Mouse (Mus musculus) yolk sac, embryonic 10.5 days (tissue): Measurements from ENCODE around the gene Map7.

Experiments
- DNase-seq: peaks from one replicate; pipeline ENCODE4 v3.0.0-alpha.2; 2017; ENCODE audit warnings: low spot score

Gene Map7

DNA sequence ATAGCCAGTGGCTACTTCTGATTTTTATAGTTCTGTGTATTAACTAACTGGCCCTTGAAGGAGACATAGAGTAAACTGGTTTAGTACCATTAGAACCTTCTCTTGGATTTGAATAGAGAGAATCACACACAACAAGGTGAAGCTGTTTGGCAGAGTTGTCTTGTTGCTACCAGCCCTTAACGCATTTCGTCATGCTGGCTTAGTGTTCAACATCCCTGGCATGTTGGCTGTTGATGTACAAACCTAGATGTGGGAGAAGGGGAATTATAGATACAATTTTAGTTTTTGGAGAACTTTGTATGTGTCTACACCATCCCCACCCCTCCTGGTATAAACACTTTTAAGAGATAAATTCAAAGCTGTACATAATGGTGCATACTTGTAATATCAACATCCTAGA, 37.5 kb downstream of the Map7 start:
- DNase-seq = no peak

DNA sequence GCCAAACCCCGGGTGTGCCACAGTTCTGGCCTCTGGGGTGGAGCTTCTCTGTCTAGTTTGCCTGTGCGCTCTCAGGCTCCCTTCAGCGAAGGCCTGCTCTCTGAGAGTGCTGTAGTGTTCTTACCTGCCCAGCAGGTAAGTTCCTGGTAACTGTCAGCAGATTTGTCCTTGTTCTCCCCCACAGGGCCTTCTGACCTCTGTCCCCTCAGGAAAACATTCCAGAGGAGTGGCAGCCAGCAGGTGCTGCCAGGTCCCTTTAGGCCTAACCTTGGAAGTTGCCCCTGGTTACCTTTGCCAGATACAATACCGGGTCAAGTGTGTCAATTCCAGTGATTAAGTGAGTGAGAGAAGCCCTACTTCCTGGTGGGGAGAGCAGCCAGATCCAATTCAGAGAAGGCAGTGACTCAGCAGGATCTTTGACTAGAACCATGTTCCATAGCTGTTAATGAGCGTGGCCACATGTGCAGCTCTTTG, 38.6 kb downstream of the Map7 start:
- DNase-seq = peak; percentile 77

DNA sequence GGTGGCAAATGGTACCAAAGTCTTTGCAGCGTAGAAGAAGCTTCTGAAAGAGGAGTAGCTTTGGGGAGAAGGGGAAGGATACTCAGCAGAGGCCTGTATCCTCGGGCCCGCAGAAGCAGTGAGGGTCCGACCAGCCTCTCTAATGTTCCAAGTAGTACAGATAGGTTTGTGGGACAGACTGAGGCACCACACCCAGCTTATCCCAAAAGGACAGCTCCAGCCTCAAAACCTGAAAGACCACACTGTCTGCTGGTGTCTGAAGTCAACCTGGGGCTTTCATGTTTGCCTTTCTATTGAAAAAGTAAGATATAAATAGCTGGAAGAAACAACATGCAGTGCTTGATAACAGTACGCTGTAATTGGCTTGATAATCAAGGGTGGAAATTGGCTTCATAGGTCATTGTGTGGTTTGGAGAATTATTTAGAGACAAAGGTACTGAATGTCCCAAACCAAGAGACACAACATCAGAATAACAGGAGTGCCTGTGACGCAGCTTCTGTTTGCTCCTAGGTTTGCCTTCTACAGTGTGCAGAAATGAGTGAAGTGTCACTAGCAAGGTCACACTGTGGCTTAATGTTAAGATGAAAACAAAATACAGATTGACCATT, 42.0 kb downstream of the Map7 start:
- no peak for DNase-seq

DNA sequence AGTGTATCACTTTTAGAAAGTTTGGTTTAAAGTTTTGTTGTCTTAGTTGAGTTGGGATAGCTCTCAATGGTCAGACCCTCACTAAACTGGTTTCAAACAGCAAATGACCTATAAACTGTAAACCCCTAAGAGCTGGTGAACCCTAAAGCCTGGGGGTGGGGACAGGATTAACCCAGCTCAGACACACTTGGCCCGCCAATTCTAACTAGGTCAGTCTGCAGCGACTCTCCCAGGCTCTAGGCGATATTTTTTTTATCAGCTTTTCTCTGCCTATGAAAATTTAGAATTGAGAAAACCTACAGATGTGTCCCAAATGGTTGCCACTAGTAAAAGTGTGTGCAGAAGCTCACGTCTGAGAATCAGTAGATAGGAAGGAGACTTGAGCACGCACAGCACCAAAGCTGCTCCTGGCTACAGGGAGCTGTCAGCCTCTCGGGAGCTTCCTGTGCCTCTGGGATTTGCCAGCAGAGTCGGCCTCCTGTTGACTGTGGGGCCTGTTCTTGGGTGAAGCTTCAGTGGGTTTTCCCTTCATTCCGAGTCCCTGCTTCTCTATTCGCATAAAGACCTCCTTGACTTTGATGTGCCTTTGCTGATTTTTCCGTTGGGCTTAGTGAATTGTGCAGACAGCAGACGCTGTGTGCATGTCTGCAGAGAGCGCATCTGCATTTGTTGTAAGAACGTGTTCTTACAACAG, 46.7 kb downstream of the Map7 start:
- DNase-seq = no peak

DNA sequence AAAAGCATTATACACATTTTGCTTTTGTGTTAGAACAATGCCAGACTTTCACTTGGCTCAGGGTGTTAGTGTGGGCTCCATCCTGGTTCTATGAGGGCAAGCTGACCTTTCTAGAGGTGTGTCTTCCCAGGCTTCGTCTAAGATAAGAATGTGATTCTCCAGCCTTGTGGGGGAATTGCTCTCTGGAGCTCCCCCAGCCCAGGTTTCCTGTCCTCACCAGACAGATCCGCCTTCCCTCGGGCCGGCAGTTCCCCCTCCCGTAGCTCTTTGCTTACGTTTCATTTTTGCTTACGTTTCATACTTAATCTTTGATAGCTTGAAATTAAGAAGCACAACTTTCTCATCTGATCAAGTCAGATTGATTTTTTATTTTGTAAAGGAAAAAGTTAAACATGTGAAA, 48.8 kb downstream of the Map7 start:
- no peak for DNase-seq

GRCm38 (mm10) chr10:20198968-20199737, 50.9 kb downstream of the Map7 start:
- DNase-seq = no peak

- DNase-seq = no peak
Measured at GRCm38 (mm10) chr10:20201236-20201635, 53.0 kb downstream of the Map7 start.

GRCm38 (mm10) chr10:20202171-20202570, 53.9 kb downstream of the Map7 start:
- no peak for DNase-seq

DNA sequence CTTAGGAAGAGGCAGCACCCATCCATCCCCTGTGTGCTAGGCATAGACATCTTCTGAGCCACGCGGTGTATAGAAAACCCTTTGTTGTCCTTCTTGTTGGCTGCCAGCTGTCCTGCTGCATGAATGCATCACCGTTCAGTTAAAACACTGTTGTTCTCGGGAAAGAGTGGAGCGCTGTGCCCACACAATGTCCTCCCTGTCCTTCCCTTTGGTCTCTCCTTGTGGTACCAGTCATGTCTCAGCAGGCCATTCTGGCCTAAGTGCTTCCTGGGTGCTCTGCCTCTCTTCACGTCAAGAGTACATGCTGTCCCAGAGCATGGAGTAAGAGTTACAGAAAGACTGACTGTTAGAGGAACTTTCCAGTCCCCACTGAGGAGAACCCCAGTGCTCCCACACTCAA, 54.5 kb downstream of the Map7 start:
- no peak for DNase-seq

- DNase-seq = no peak
Measured at GRCm38 (mm10) chr10:20203502-20203901, 55.2 kb downstream of the Map7 start.

DNA sequence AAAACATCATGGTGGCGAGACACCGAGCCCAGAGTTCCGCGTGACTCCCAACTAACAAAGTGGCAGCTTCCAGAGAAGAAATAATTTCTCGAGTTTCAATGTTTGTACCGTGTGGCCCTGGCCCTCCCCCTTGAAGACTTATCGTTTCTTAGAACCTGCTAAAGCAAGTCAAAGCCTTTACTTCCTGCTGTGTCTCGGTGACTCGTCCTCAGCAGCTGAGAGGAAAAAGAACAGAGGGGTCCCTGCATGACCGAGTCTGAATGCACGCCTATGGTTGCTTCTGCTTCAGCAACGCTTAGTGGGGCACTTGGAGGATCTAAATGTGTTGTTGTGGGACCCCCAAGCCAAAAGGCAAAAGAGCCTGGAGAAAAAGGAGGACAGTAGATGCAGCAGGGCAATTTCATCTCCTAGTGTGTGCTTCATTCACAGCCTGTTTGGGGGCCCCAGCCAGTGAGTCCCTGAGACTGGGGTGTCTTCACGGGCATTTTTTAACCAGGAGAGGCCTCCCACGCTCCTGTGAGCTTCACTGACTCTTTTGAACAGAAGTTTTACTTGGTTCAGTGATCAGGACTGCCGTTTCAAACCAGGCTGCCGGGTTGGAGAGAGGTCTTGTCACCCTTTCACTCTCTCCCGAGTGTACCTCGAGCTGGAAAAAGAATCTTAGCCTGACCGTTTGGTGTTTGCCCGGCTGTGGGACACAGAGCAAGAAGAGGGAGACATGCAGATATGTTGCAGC, 56.6 kb downstream of the Map7 start:
- DNase-seq = no peak

GRCm38 (mm10) chr10:20206966-20207365, 58.7 kb downstream of the Map7 start:
- DNase-seq = no peak

DNA sequence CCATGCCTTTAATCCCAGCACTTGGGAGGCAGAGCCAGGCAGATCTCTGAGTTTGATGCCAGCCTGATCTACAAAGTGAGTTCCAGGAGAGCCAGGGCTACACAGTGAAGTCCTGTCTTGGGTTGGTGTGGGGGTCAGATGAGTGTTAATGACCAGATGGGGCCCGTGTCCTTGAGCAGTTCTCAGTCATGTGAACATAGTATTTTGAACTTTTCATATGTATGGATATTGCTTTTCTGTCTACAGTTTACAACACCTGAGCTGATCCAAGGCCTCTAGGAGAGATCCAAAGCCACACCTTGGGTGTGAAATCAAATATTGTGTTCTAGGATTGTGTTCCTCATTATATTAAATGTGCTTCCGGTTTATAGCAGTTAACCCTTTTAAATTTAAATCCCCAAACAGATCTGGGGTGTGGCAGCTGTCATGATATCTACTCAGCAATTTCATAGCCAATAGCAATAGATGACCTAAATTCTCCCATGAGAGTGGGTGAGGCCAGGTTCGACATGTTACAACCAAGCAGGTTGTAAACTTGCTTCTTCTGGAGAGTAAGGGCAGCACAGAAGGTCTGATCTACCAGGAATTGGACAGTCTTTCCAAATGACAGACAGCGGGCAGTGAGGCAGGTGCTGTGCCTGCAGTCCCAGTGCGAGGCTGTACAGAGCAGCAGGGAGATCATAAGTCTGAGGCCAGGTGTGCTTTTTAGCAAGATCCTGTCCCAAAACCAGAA, 61.5 kb downstream of the Map7 start:
- no peak for DNase-seq

- no peak for DNase-seq
Measured at GRCm38 (mm10) chr10:20214418-20214817, 66.1 kb downstream of the Map7 start.

DNA sequence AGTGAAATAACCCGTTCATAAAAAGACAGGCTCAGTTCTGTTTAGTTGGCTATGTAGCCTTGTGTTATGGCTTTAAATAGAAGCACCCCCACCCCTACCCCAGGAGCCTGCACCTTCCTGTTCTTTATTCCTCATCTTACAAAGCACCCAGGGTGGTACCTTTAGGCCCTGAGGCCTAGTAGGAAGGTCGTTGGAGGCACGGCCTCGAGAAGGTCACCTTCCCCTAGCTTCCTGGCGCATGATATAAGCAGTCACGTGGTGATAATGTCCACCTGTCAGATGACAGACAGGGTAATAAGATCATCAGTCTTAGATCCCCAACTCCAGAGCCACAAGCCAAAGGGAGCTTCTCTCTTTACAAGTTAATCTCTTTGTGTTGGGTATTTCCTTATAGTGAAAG, 68.7 kb downstream of the Map7 start:
- no peak for DNase-seq

DNA sequence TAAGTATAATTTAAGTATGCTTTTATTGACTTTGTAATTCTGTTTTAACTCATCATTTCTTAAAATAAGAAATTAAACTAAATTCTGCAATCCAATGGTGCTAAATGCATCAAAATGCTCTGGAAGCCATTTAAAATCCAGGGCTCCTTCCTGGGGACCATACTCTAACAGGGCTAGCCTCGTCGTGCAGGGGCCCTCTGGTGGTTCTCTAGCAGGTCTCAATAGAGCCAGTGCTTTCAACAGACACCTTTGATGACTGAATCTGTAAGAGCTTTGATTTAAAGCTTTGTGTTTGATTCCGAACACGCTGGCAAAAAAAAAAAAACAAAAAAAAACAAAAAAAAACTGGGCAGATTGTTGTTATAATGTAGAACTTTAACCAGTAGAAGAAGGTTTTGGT, 70.6 kb downstream of the Map7 start:
- no peak for DNase-seq

DNA sequence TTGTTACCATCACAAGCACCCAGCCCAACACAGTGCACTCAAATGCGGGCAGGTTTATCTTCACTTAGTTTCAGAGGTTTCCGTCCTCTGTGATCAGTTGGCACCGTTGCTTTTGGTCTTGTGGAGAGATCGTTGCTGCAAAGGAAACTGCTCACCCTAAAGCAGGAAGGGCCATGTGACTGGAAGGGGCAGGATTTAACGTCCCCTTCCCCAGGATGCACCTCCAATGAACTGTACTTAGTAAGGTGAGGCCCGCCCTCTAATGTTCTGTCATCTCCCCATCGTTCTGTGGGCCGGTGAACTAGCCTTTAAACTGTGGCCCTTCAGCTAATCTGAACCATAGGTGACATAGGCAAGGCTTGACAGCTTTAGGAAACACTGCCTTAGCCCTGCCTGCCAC, 71.3 kb downstream of the Map7 start:
- DNase-seq = no peak

GRCm38 (mm10) chr10:20220443-20221071, 72.3 kb downstream of the Map7 start:
- DNase-seq = no peak

- DNase-seq = no peak
Measured at GRCm38 (mm10) chr10:20222011-20222410, 73.7 kb downstream of the Map7 start.

DNA sequence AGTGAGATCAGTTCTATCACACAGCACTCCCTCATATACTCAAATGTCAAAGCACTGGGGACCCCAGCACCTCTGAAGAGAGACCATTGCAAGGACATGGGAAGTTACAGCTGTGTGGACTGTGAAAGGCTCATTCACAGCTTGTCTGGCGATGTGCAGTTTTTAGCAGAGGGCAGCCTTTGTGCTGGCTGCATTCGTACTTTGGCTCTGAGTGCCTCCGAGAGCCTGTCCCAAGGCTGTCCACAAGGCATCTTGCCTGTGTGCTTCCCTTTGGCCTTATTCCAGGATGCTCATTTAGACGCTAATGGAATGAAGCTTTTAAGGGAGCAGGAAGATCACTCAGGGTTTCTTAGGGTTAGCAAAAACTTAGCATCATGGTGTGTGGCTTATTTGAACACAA, 78.5 kb downstream of the Map7 start:
- no peak for DNase-seq

- no peak for DNase-seq
Measured at GRCm38 (mm10) chr10:20230026-20230425, 81.8 kb downstream of the Map7 start.
